Mouse (Mus musculus): ENCODE measurements at regions not wholly inside any gene's neighbourhood (a gene's known extent, or its start where the extent isn't known, plus 50 kb on each side); places are given as distances from the start of the nearest gene placed in this dataset.

- no peaks in the 10 kb centered on the region for H3K27me3 ChIP-seq (ENCODE audit: control insufficient read depth, insufficient read depth, low read length)
- H3K9ac ChIP-seq (ENCODE audit: low read depth, low read length, severe bottlenecking): no peak overlapping the region
- no peaks in the 10 kb centered on the region for H3K36me3 ChIP-seq (ENCODE audit: control insufficient read depth, insufficient read depth, low read length)
- TF ChIP-seq POLR2A (IDR thresholded peaks at IDR 0.05; ENCODE audit: borderline replicate concordance, extremely low read depth, insufficient read depth, insufficient read length): no peak
- H3K4me2 ChIP-seq (replicated peaks; ENCODE audit: low read depth, low read length, severe bottlenecking): no peak overlapping the region
- H3K4me1 ChIP-seq (ENCODE audit: control insufficient read depth, insufficient read depth, low read length): peaks cover 5% of the 10 kb centered on the region; the same call in 1 of the 2 replicates
- ATAC-seq (ENCODE audit: low FRiP score, low read depth): no peak
- no peak for DNase-seq (ENCODE audit: low spot score)
- H3K9me3 ChIP-seq (ENCODE audit: control insufficient read depth, low read length): no peaks in the 10 kb centered on the region
- WGBS: 47% methylated on average over 5 of the region's 5 CpGs
- no peak overlapping the region for H3K4me3 ChIP-seq (replicated peaks; ENCODE audit: low read length)
- H3K27ac ChIP-seq (replicated peaks; ENCODE audit: low read depth, low read length): no peak overlapping the region
These were observed 53.0 kb upstream of the Gm11983 start for GRCm38 (mm10) chr11:6890450-6890849.

GRCm38 (mm10) chr11:6889660-6890185 lies 52.3 kb upstream of the Gm11983 start:
- Histone ChIP-seq H3K4me1 (ENCODE audit: control insufficient read depth, insufficient read depth, low read length) (peaks cover 5% of the 10 kb centered on the region; the same call in 1 of the 2 replicates), H3K9ac (ENCODE audit: low read depth, low read length, severe bottlenecking) (no peak overlapping the region), H3K27ac (replicated peaks; ENCODE audit: low read depth, low read length) (no peak overlapping the region), H3K27me3 (ENCODE audit: control insufficient read depth, insufficient read depth, low read length) (no peaks in the 10 kb centered on the region), H3K9me3 (ENCODE audit: control insufficient read depth, low read length) (no peaks in the 10 kb centered on the region), H3K4me2 (replicated peaks; ENCODE audit: low read depth, low read length, severe bottlenecking) (no peak overlapping the region), H3K4me3 (replicated peaks; ENCODE audit: low read length) (no peak overlapping the region), H3K36me3 (ENCODE audit: control insufficient read depth, insufficient read depth, low read length) (no peaks in the 10 kb centered on the region)
- 39% methylated on average over 8 of the region's 8 CpGs for WGBS
- no peak for ATAC-seq (ENCODE audit: low FRiP score, low read depth)
- no peak for DNase-seq (ENCODE audit: low spot score)
- TF ChIP-seq POLR2A (IDR thresholded peaks at IDR 0.05; ENCODE audit: borderline replicate concordance, extremely low read depth, insufficient read depth, insufficient read length): no peak

- Histone ChIP-seq H3K4me1 (ENCODE audit: control insufficient read depth, insufficient read depth, low read length) (peaks cover 5% of the 10 kb centered on the region; the same call in 1 of the 2 replicates), H3K36me3 (ENCODE audit: control insufficient read depth, insufficient read depth, low read length) (no peaks in the 10 kb centered on the region), H3K9me3 (ENCODE audit: control insufficient read depth, low read length) (no peaks in the 10 kb centered on the region), H3K9ac (ENCODE audit: low read depth, low read length, severe bottlenecking) (no peak overlapping the region), H3K4me2 (replicated peaks; ENCODE audit: low read depth, low read length, severe bottlenecking) (no peak overlapping the region), H3K27ac (replicated peaks; ENCODE audit: low read depth, low read length) (no peak overlapping the region), H3K27me3 (ENCODE audit: control insufficient read depth, insufficient read depth, low read length) (no peaks in the 10 kb centered on the region), H3K4me3 (replicated peaks; ENCODE audit: low read length) (no peak overlapping the region)
- TF ChIP-seq POLR2A (IDR thresholded peaks at IDR 0.05; ENCODE audit: borderline replicate concordance, extremely low read depth, insufficient read depth, insufficient read length): no peak
- DNase-seq (ENCODE audit: low spot score) (no peak), ATAC-seq (ENCODE audit: low FRiP score, low read depth) (no peak)
- WGBS: 76% methylated on average over 5 of the region's 5 CpGs
These were observed 51.7 kb upstream of the Gm11983 start for GRCm38 (mm10) chr11:6889120-6889519.
